Mouse (Mus musculus): ENCODE measurements around the gene Slc25a18. TPM values are rescaled to one million over a fixed set of nuclear protein-coding genes. Genes with fewer than 3 reads are reported as not detected.
A peak's percentile ranks its signal among the peaks of the same experiment; 100 is the strongest.
"Not testable (repeated sequence)": the region's sequence is repeated elsewhere in the genome, so short reads cannot be mapped to it uniquely, and the experiment has no call there.

Slc25a18 gene
- total RNA-seq, 2 experiments from 2014 or later = 17.8 to 19.8 TPM

GRCm38 (mm10) chr6:120795422-120796086, 22.2 kb downstream of the Slc25a18 start:
- no peak for DNase-seq
- intact Hi-C loops (cut with DNase I) = no loop called here

- DNase-seq = no peak
- intact Hi-C loops (cut with DNase I) = no loop called here
Observed at GRCm38 (mm10) chr6:120796111-120796510, 22.7 kb downstream of the Slc25a18 start.

- no peak for DNase-seq
- intact Hi-C loops (cut with DNase I) = no loop called here
Observed at GRCm38 (mm10) chr6:120798019-120798418, 24.6 kb downstream of the Slc25a18 start.

- DNase-seq = no peak
- intact Hi-C loops (cut with DNase I) = no loop called here
Observed at GRCm38 (mm10) chr6:120798905-120799304, 25.5 kb downstream of the Slc25a18 start.

GRCm38 (mm10) chr6:120799581-120800041, 26.2 kb downstream of the Slc25a18 start:
- intact Hi-C loops (cut with DNase I) = no loop called here

GRCm38 (mm10) chr6:120806999-120807737, 33.8 kb downstream of the Slc25a18 start:
- no peak for DNase-seq
- intact Hi-C loops (cut with DNase I) = no loop called here

More at GRCm38 (mm10) chr6:120799581-120800041, 26.2 kb downstream of the Slc25a18 start:
- no peak for DNase-seq

- DNase-seq = no peak
- intact Hi-C loops (cut with DNase I) = no loop called here
Observed at GRCm38 (mm10) chr6:120807738-120808081, 34.3 kb downstream of the Slc25a18 start.

GRCm38 (mm10) chr6:120811999-120812398, 38.6 kb downstream of the Slc25a18 start:
- intact Hi-C loops (cut with DNase I); DNase-seq: not testable (repeated sequence)

GRCm38 (mm10) chr6:120819294-120819693, 45.9 kb downstream of the Slc25a18 start:
- no peak for DNase-seq
- intact Hi-C loops (cut with DNase I) = no loop called here

GRCm38 (mm10) chr6:120820144-120820543, 46.8 kb downstream of the Slc25a18 start:
- DNase-seq = no peak
- intact Hi-C loops (cut with DNase I) = no loop called here

GRCm38 (mm10) chr6:120820941-120821340, 47.6 kb downstream of the Slc25a18 start:
- intact Hi-C loops (cut with DNase I) = no loop called here

GRCm38 (mm10) chr6:120821715-120822114, 48.3 kb downstream of the Slc25a18 start:
- DNase-seq = no peak
- intact Hi-C loops (cut with DNase I) = no loop called here

More at GRCm38 (mm10) chr6:120820941-120821340, 47.6 kb downstream of the Slc25a18 start:
- no peak for DNase-seq

- peak; percentile 93 for DNase-seq
- intact Hi-C loops (cut with DNase I) = no loop called here
Observed at GRCm38 (mm10) chr6:120822307-120822928, 49.0 kb downstream of the Slc25a18 start, which contains the start of gene Atp6v1e1. Gene Atp6v1e1, minus strand, starts transcription at chr6:120822793.

GRCm38 (mm10) chr6:120822937-120823614, 49.7 kb downstream of the Slc25a18 start:
- DNase-seq = peak; percentile 8
- intact Hi-C loops (cut with DNase I) = no loop called here

- intact Hi-C loops (cut with DNase I) = no loop called here
- no peak for DNase-seq
Observed at GRCm38 (mm10) chr6:120830056-120830455, 56.7 kb downstream of the Slc25a18 start.

- intact Hi-C loops (cut with DNase I) = no loop called here
Observed at GRCm38 (mm10) chr6:120830866-120831608, 57.7 kb downstream of the Slc25a18 start.

GRCm38 (mm10) chr6:120832097-120832496, 58.7 kb downstream of the Slc25a18 start:
- no peak for DNase-seq
- intact Hi-C loops (cut with DNase I) = no loop called here

More at GRCm38 (mm10) chr6:120830866-120831608, 57.7 kb downstream of the Slc25a18 start:
- DNase-seq = no peak

GRCm38 (mm10) chr6:120834766-120835321, 61.5 kb downstream of the Slc25a18 start:
- intact Hi-C loops (cut with DNase I) = no loop called here

GRCm38 (mm10) chr6:120835474-120836374, 62.3 kb downstream of the Slc25a18 start, which contains the start of gene Bcl2l13:
Gene Bcl2l13, plus strand, starts transcription at chr6:120836212.
- DNase-seq = peak; percentile 94
- intact Hi-C loops (cut with DNase I) = no loop called here

More at GRCm38 (mm10) chr6:120834766-120835321, 61.5 kb downstream of the Slc25a18 start:
- no peak for DNase-seq

Data from left cerebral cortex, postnatal 4 days (tissue).